ENCODE assay signal across 8 mouse cellular contexts in genomic region chr7:108934836-108935235, GRCm38 (mm10). TPM values are rescaled to one million over a fixed set of nuclear protein-coding genes. Genes with fewer than 3 reads are reported as not detected.
DNase-seq lines count a peak whose midpoint lies in the region; ATAC-seq and TF ChIP-seq lines count a peak whose summit lies in the region.

No protein-coding gene starts in this region.

- no peak for ATAC-seq in forebrain, embryonic 11.5 days (replicated peaks; ENCODE audit: low FRiP score)
- no peak for ATAC-seq in limb, embryonic 12.5 days (ENCODE audit: insufficient number of reproducible peaks, insufficient read depth, low FRiP score, low TSS enrichment, low read depth)

- WGBS in forebrain, embryonic 11.5 days = 6% methylated on average over 8 of the region's 8 CpGs
- WGBS in limb, embryonic 12.5 days = 5% methylated on average over 8 of the region's 8 CpGs
- 1% methylated on average over 8 of the region's 8 CpGs for WGBS in olfactory bulb, adult 2 months

- no peak for TF ChIP-seq CTCF in olfactory bulb, adult 2 months (IDR thresholded peaks at IDR 0.05; ENCODE audit: insufficient read depth, low read depth, low read length)

- peaks cover 8% of the 10 kb centered on the region for H3K4me1 ChIP-seq in forebrain, embryonic 11.5 days (replicated peaks; ENCODE audit: control insufficient read depth, insufficient read depth, low read length)
- peaks cover 11% of the 10 kb centered on the region for H3K4me1 ChIP-seq in limb, embryonic 12.5 days (replicated peaks)
- peaks cover 7% of the 10 kb centered on the region for H3K4me1 ChIP-seq in olfactory bulb, adult 2 months (ENCODE audit: control insufficient read depth, insufficient read depth, low read length)

- peaks cover 9% of the 10 kb centered on the region; the same call in 1 of the 2 replicates for H3K36me3 ChIP-seq in forebrain, embryonic 11.5 days (ENCODE audit: control insufficient read depth, insufficient read depth, low read length)
- H3K36me3 ChIP-seq in limb, embryonic 12.5 days = peaks cover 34% of the 10 kb centered on the region

- no peaks in the 10 kb centered on the region for H3K9me3 ChIP-seq in forebrain, embryonic 11.5 days (ENCODE audit: control insufficient read depth, low read length)
- no peaks in the 10 kb centered on the region for H3K9me3 ChIP-seq in limb, embryonic 12.5 days

- peak overlapping the region; percentile 98 for H3K4me3 ChIP-seq in forebrain, embryonic 11.5 days (ENCODE audit: low read depth, low read length)
- H3K4me3 ChIP-seq in limb, embryonic 12.5 days (replicated peaks) = peak overlapping the region; percentile 97
- H3K4me3 ChIP-seq in olfactory bulb, adult 2 months (ENCODE audit: insufficient read depth, low read depth, low read length) = peak overlapping the region; percentile 95

- no peaks in the 10 kb centered on the region for H3K27me3 ChIP-seq in forebrain, embryonic 11.5 days (ENCODE audit: control insufficient read depth, insufficient read depth, low read length)
- no peaks in the 10 kb centered on the region for H3K27me3 ChIP-seq in limb, embryonic 12.5 days

- H3K9ac ChIP-seq in forebrain, embryonic 11.5 days (ENCODE audit: low read length) = peak overlapping the region; percentile 96
- peak overlapping the region; percentile 95 for H3K9ac ChIP-seq in limb, embryonic 12.5 days (replicated peaks)

- H3K4me2 ChIP-seq in forebrain, embryonic 11.5 days (ENCODE audit: low read depth, low read length, severe bottlenecking) = peak overlapping the region; percentile 87
- peak overlapping the region; percentile 85 for H3K4me2 ChIP-seq in limb, embryonic 12.5 days

- DNase-seq in adrenal gland, postnatal 14 days = peak; percentile 40
- DNase-seq in adrenal gland, postnatal 4 days (ENCODE audit: low spot score in 2 of 2) = no peak
- DNase-seq in 3T3-L1 (ENCODE audit: low read depth, low spot score) = peak; percentile 22
- DNase-seq in forebrain, embryonic 11.5 days (ENCODE audit: low spot score) = no peak
- no peak for DNase-seq in thymus, adult 18-20 months
- no peak for DNase-seq in T-cell, adult 2 months (ENCODE audit: low spot score)

- H3K27ac ChIP-seq in forebrain, embryonic 11.5 days (ENCODE audit: low read depth, low read length) = no peak overlapping the region
- H3K27ac ChIP-seq in limb, embryonic 12.5 days = peak overlapping the region; percentile 86; the same call in 1 of the 2 replicates
- no peak overlapping the region for H3K27ac ChIP-seq in olfactory bulb, adult 2 months (ENCODE audit: insufficient read depth, low read depth, low read length)

- no peak for TF ChIP-seq POLR2A in olfactory bulb, adult 2 months (IDR thresholded peaks at IDR 0.05; ENCODE audit: insufficient read depth, low read depth, low read length)

RNA-seq across cellular contexts. Expression of gene Eif3f, which starts 0.6 kb away (rescaled TPM):
- total RNA-seq in adrenal gland, postnatal 14 days (2021) = 138 and 156 TPM in 2 replicates
- 100 to 1,000 TPM; 246 to 249 TPM for total RNA-seq in adrenal gland, postnatal 4 days (2021)
- 87.3 and 96.9 TPM in 2 replicates for polyA plus RNA-seq in forebrain, embryonic 11.5 days (2014; fragmentation: Nextera tagmentation; extraction: Ambion mirVana)
- 91.1 and 93.7 TPM in 2 replicates for polyA plus RNA-seq in limb, embryonic 12.5 days (2016; fragmentation: Nextera tagmentation; extraction: Ambion mirVana)
- polyA plus RNA-seq in olfactory bulb, adult 2 months (2012; ENCODE audit: insufficient read depth, insufficient read length, low replicate concordance, missing spikeins) = 125 TPM in 1 of 2 replicates, not detected in the other

RNA-seq across cellular contexts. Expression of gene Nlrp10, which starts 4.9 kb away (rescaled TPM):
- 0.41 TPM in 2 replicates for total RNA-seq in adrenal gland, postnatal 14 days (2021)
- under 1 TPM; 0.48 to 0.62 TPM for total RNA-seq in adrenal gland, postnatal 4 days (2021)
- not detected in 2 replicates for polyA plus RNA-seq in forebrain, embryonic 11.5 days (2014; fragmentation: Nextera tagmentation; extraction: Ambion mirVana)
- polyA plus RNA-seq in limb, embryonic 12.5 days (2016; fragmentation: Nextera tagmentation; extraction: Ambion mirVana) = 0.61 and 0.72 TPM in 2 replicates
- polyA plus RNA-seq in olfactory bulb, adult 2 months (2012; ENCODE audit: insufficient read depth, insufficient read length, low replicate concordance, missing spikeins) = not detected in 2 replicates

RNA-seq across cellular contexts. Expression of gene Tub, which starts 15.3 kb away (rescaled TPM):
- 26.7 and 33.3 TPM in 2 replicates for total RNA-seq in adrenal gland, postnatal 14 days (2021)
- total RNA-seq in adrenal gland, postnatal 4 days (2021) = 10 to 100 TPM; 44.9 to 48.1 TPM
- 15.1 and 15.6 TPM in 2 replicates for polyA plus RNA-seq in forebrain, embryonic 11.5 days (2014; fragmentation: Nextera tagmentation; extraction: Ambion mirVana)
- 5.4 and 5.7 TPM in 2 replicates for polyA plus RNA-seq in limb, embryonic 12.5 days (2016; fragmentation: Nextera tagmentation; extraction: Ambion mirVana)
- not detected in 2 replicates for polyA plus RNA-seq in olfactory bulb, adult 2 months (2012; ENCODE audit: insufficient read depth, insufficient read length, low replicate concordance, missing spikeins)

RNA-seq across cellular contexts. Expression of gene Olfr519, which starts 40.6 kb away (rescaled TPM):
- not detected in 2 replicates for total RNA-seq in adrenal gland, postnatal 14 days (2021)
- total RNA-seq in adrenal gland, postnatal 4 days (2021) = not detected
- not detected in 2 replicates for polyA plus RNA-seq in forebrain, embryonic 11.5 days (2014; fragmentation: Nextera tagmentation; extraction: Ambion mirVana)
- not detected in 2 replicates for polyA plus RNA-seq in limb, embryonic 12.5 days (2016; fragmentation: Nextera tagmentation; extraction: Ambion mirVana)
- polyA plus RNA-seq in olfactory bulb, adult 2 months (2012; ENCODE audit: insufficient read depth, insufficient read length, low replicate concordance, missing spikeins) = not detected in 2 replicates

RNA-seq across cellular contexts. Expression of gene Olfr518, which starts 50.0 kb away (rescaled TPM):
- total RNA-seq in adrenal gland, postnatal 14 days (2021) = not detected in 2 replicates
- not detected for total RNA-seq in adrenal gland, postnatal 4 days (2021)
- polyA plus RNA-seq in forebrain, embryonic 11.5 days (2014; fragmentation: Nextera tagmentation; extraction: Ambion mirVana) = not detected in 2 replicates
- not detected in 2 replicates for polyA plus RNA-seq in limb, embryonic 12.5 days (2016; fragmentation: Nextera tagmentation; extraction: Ambion mirVana)
- polyA plus RNA-seq in olfactory bulb, adult 2 months (2012; ENCODE audit: insufficient read depth, insufficient read length, low replicate concordance, missing spikeins) = not detected in 2 replicates

Comparison
In these comparisons a context has a peak if more than half of its experiments do, and no peak if none do; other contexts are left out.
1. DNase-seq: peak in adrenal gland, postnatal 14 days (single experiment) and 3T3-L1 (single experiment); none in adrenal gland, postnatal 4 days (0 of 2), forebrain, embryonic 11.5 days (single experiment), thymus, adult 18-20 months (0 of 2) and T-cell, adult 2 months (single experiment).
2. Peak in every context shown above with its lines, with median percentiles within 50 percentile points of each other: H3K4me3 ChIP-seq.